Mouse (Mus musculus) kidney, postnatal 14 days (tissue): Measurements from ENCODE around the gene Vmp1.

Experiments used
- DNase-seq: peaks from one replicate; pipeline ENCODE4 v3.0.0; 2022; ENCODE audit warnings: mixed read lengths

Vmp1 gene

GRCm38 (mm10) chr11:86629445-86629844 is 54.2 kb downstream of the Vmp1 start:
- no peak for DNase-seq

GRCm38 (mm10) chr11:86628448-86628847 is 55.2 kb downstream of the Vmp1 start:
- DNase-seq: no peak

GRCm38 (mm10) chr11:86627649-86628048 is 56.0 kb downstream of the Vmp1 start:
- no peak for DNase-seq

GRCm38 (mm10) chr11:86626714-86627113 is 56.9 kb downstream of the Vmp1 start:
- no peak for DNase-seq

- no peak for DNase-seq
These were observed 59.2 kb downstream of the Vmp1 start for GRCm38 (mm10) chr11:86624237-86624941.

- DNase-seq: no peak
These were observed 60.1 kb downstream of the Vmp1 start for GRCm38 (mm10) chr11:86623402-86624010.

- DNase-seq: no peak
These were observed 61.3 kb downstream of the Vmp1 start for GRCm38 (mm10) chr11:86622191-86622912.

- no peak for DNase-seq
These were observed 62.5 kb downstream of the Vmp1 start for GRCm38 (mm10) chr11:86621139-86621538.

- DNase-seq: no peak
These were observed 64.9 kb downstream of the Vmp1 start for GRCm38 (mm10) chr11:86618548-86619335.

- no peak for DNase-seq
These were observed 69.0 kb downstream of the Vmp1 start for GRCm38 (mm10) chr11:86614607-86615006.

- no peak for DNase-seq
These were observed 69.5 kb downstream of the Vmp1 start for GRCm38 (mm10) chr11:86614056-86614530.

GRCm38 (mm10) chr11:86611991-86612390 is 71.6 kb downstream of the Vmp1 start:
- DNase-seq: no peak

GRCm38 (mm10) chr11:86610239-86610638 is 73.4 kb downstream of the Vmp1 start:
- DNase-seq: no peak

- no peak for DNase-seq
These were observed 75.8 kb downstream of the Vmp1 start for GRCm38 (mm10) chr11:86607808-86608350.

- DNase-seq: no peak
These were observed 76.9 kb downstream of the Vmp1 start for GRCm38 (mm10) chr11:86606621-86607339.

- DNase-seq: no peak
These were observed 78.7 kb downstream of the Vmp1 start for GRCm38 (mm10) chr11:86604732-86605520.

GRCm38 (mm10) chr11:86604289-86604688 is 79.3 kb downstream of the Vmp1 start:
- DNase-seq: no peak

- no peak for DNase-seq
These were observed 79.9 kb downstream of the Vmp1 start for GRCm38 (mm10) chr11:86603719-86604118.

- no peak for DNase-seq
These were observed 81.5 kb downstream of the Vmp1 start for GRCm38 (mm10) chr11:86602116-86602515.

GRCm38 (mm10) chr11:86600209-86600557 is 83.5 kb downstream of the Vmp1 start:
- no peak for DNase-seq
